Mouse (Mus musculus) forebrain, embryonic 12.5 days (tissue): ENCODE measurements around the gene Rbm47. TPM values are rescaled to one million over a fixed set of nuclear protein-coding genes. Genes with fewer than 3 reads are reported as not detected.
"Not testable (repeated sequence)": the region's sequence is repeated elsewhere in the genome, so short reads cannot be mapped to it uniquely, and the experiment has no call there.

ENCODE experiments used
- ATAC-seq: fragments of 200-750 bp; cut with Nextera tagmentation; 2 replicates; pipeline ENCODE4 v1.8.0; 2017; ENCODE audit warnings: moderate TSS enrichment; ENCODE audit not compliant: low FRiP score
- H3K27ac ChIP-seq: fragments of 300-500 bp; sonication (generic); 2 replicates; pipeline ENCODE4 v1.5.1; 2016; ENCODE audit warnings: mild to moderate bottlenecking
- H3K27me3 ChIP-seq: fragments of 300-500 bp; sonication (generic); 2 replicates; pipeline ENCODE4 v1.6.1; 2016; ENCODE audit warnings: mild to moderate bottlenecking
- H3K36me3 ChIP-seq: fragments of 300-500 bp; sonication (generic); replicated peaks from 2 replicates; pipeline ENCODE4 v1.6.1; 2016; ENCODE audit warnings: mild to moderate bottlenecking
- H3K4me1 ChIP-seq: fragments of 300-500 bp; sonication (generic); 2 replicates; pipeline ENCODE4 v1.6.1; 2016
- H3K4me2 ChIP-seq: fragments of 300-500 bp; sonication (generic); 2 replicates; pipeline ENCODE4 v1.6.1; 2016; ENCODE audit warnings: mild to moderate bottlenecking, moderate library complexity
- H3K4me3 ChIP-seq: fragments of 300-500 bp; sonication (generic); replicated peaks from 2 replicates; pipeline ENCODE4 v1.5.1; 2016; ENCODE audit warnings: mild to moderate bottlenecking
- H3K9ac ChIP-seq: fragments of 300-500 bp; sonication (generic); 2 replicates; pipeline ENCODE4 v1.6.1; 2016; ENCODE audit warnings: mild to moderate bottlenecking
- H3K9me3 ChIP-seq: fragments of 300-500 bp; sonication (generic); 2 replicates; pipeline ENCODE4 v1.6.1; 2016
- WGBS: fragments of 180-500 bp; shearing (Covaris S2); methylation state at CpG from one replicate; pipeline ENCODE4 v1.1.7; 2016; 5-methylcytosine and 5-hydroxymethylcytosine counted together
- microRNA-seq: library from miRNA; unstranded; fragments of <30 nt; microRNA quantifications from one replicate; pipeline ENCODE4, GENCODE M21; 2017
- polyA plus RNA-seq: library from polyadenylated mRNA; unstranded; fragments of >200 nt; fragmentation: Nextera tagmentation; extraction: Ambion mirVana; gene quantifications from 2 replicates; pipeline ENCODE4 v1.2.1, GENCODE M21; 2016

The Rbm47 gene
- polyA plus RNA-seq, 1 experiment from 2014 or later = 6.4 TPM

GRCm38 (mm10) chr5:65987004-65987403 is 185.9 kb downstream of the Rbm47 start:
- not testable (repeated sequence) for H3K9me3 ChIP-seq, H3K4me3 ChIP-seq, H3K9ac ChIP-seq, ATAC-seq, H3K36me3 ChIP-seq, H3K27ac ChIP-seq, H3K4me1 ChIP-seq, H3K4me2 ChIP-seq, H3K27me3 ChIP-seq
- WGBS = 73% methylated on average over 3 of the region's 3 CpGs

- Histone ChIP-seq H3K9me3 (no peaks in the 10 kb centered on the region), H3K27ac (no peak overlapping the region), H3K9ac (no peak overlapping the region), H3K27me3 (no peaks in the 10 kb centered on the region), H3K4me3 (no peak overlapping the region), H3K4me2 (no peak overlapping the region), H3K4me1 (no peaks in the 10 kb centered on the region), H3K36me3 (no peaks in the 10 kb centered on the region)
- ATAC-seq = no peak
- WGBS = 90% methylated on average over 5 of the region's 5 CpGs
These were observed 186.5 kb downstream of the Rbm47 start for GRCm38 (mm10) chr5:65986426-65986825.

- Histone ChIP-seq H3K36me3 (no peaks in the 10 kb centered on the region), H3K27ac (no peak overlapping the region), H3K9me3 (no peaks in the 10 kb centered on the region), H3K4me2 (no peak overlapping the region), H3K4me3 (no peak overlapping the region), H3K27me3 (no peaks in the 10 kb centered on the region), H3K9ac (no peak overlapping the region), H3K4me1 (no peaks in the 10 kb centered on the region)
- no peak for ATAC-seq
- 90% methylated on average over 13 of the region's 13 CpGs for WGBS
These were observed 197.2 kb downstream of the Rbm47 start for GRCm38 (mm10) chr5:65975731-65976130.

- H3K4me1 ChIP-seq = no peaks in the 10 kb centered on the region
- H3K9me3 ChIP-seq = no peaks in the 10 kb centered on the region
- H3K4me3 ChIP-seq = no peak overlapping the region
- H3K9ac ChIP-seq = no peak overlapping the region
- H3K27me3 ChIP-seq = no peaks in the 10 kb centered on the region
- no peak overlapping the region for H3K27ac ChIP-seq
- WGBS = 80% methylated on average over 2 of the region's 2 CpGs
- no peak for ATAC-seq
- no peaks in the 10 kb centered on the region for H3K36me3 ChIP-seq
- no peak overlapping the region for H3K4me2 ChIP-seq
These were observed 199.7 kb downstream of the Rbm47 start for GRCm38 (mm10) chr5:65973189-65973588.

GRCm38 (mm10) chr5:65968004-65968403 is 204.9 kb downstream of the Rbm47 start:
- Histone ChIP-seq H3K4me1 (no peaks in the 10 kb centered on the region), H3K4me2 (no peak overlapping the region), H3K36me3 (no peaks in the 10 kb centered on the region), H3K9ac (no peak overlapping the region), H3K9me3 (no peaks in the 10 kb centered on the region), H3K4me3 (no peak overlapping the region), H3K27me3 (no peaks in the 10 kb centered on the region), H3K27ac (no peak overlapping the region)
- WGBS = 93% methylated on average over 3 of the region's 3 CpGs
- no peak for ATAC-seq

- H3K4me2 ChIP-seq = no peak overlapping the region
- H3K4me1 ChIP-seq = no peaks in the 10 kb centered on the region
- no peak overlapping the region for H3K4me3 ChIP-seq
- H3K36me3 ChIP-seq = no peaks in the 10 kb centered on the region
- H3K9ac ChIP-seq = no peak overlapping the region
- no peak for ATAC-seq
- WGBS = 76% methylated on average over 12 of the region's 12 CpGs
- no peak overlapping the region for H3K27ac ChIP-seq
- H3K27me3 ChIP-seq = no peaks in the 10 kb centered on the region
- no peaks in the 10 kb centered on the region for H3K9me3 ChIP-seq
These were observed 205.8 kb downstream of the Rbm47 start for GRCm38 (mm10) chr5:65967091-65967490.

Small RNA genes lying within 50 kb of the gene (microRNA-seq; reads per million reads assigned to microRNA genes)
- not detected for gene Gm25952

Other genes with a start within 250 kb of the Rbm47 start
- gene Chrna9, start 238.2 kb downstream of the Rbm47 start, polyA plus RNA-seq = not detected in 2 replicates
- gene 9130230L23Rik, start 168.8 kb downstream of the Rbm47 start, polyA plus RNA-seq = 0.13 TPM in 1 of 2 replicates, not detected in the other
- 1.2 and 1.9 TPM in 2 replicates for gene Nsun7, start 86.8 kb upstream of the Rbm47 start, polyA plus RNA-seq